ENCODE assay signal across 9 mouse cellular contexts in genomic region chr12:110277965-110278307, GRCm38 (mm10). TPM values are rescaled to one million over a fixed set of nuclear protein-coding genes. Genes with fewer than 3 reads are reported as not detected.
DNase-seq lines count a peak whose midpoint lies in the region; ATAC-seq and TF ChIP-seq lines count a peak whose summit lies in the region.
"Had no signal": no experiment of that assay in that cellular context is flagged by ENCODE, and none has a peak within 500 bp of the region (broad histone marks: within the 10 kb centered on the region; RNA-seq: fewer than 3 reads in every experiment).

No protein-coding gene starts in this region.

- whole genome bisulfite sequencing in hindbrain, embryonic 11.5 days, result under 1% methylated on average over 48 of the region's 58 CpGs
- under 1% methylated on average over 20 of the region's 58 CpGs for WGBS in limb, embryonic 14.5 days
- 1% methylated on average over 31 of the region's 58 CpGs for WGBS in midbrain, postnatal 0 days

- DNase-seq in Patski (ENCODE audit: low read depth, low spot score), result no peak
- peak; percentile 65 for DNase-seq in embryo, embryonic 11 days
- peak; percentile 55 for DNase-seq in hindbrain, embryonic 11.5 days (ENCODE audit: low spot score)
- no peak for DNase-seq in limb, embryonic 14.5 days (ENCODE audit: low spot score)
- DNase-seq in midbrain, postnatal 0 days (ENCODE audit: low spot score), result peak; percentile 10
- DNase-seq in MN1 (ENCODE audit: low spot score), result no peak
- DNase-seq in gastrocnemius, adult 8-10 months (ENCODE audit: low spot score in 2 of 2), result no peak

- peak overlapping the region; percentile 55 for H3K4me2 ChIP-seq in hindbrain, embryonic 11.5 days (replicated peaks; ENCODE audit: low read depth, low read length)
- peak overlapping the region; percentile 77 for H3K4me2 ChIP-seq in limb, embryonic 14.5 days (replicated peaks; ENCODE audit: low read depth, low read length, severe bottlenecking)
- peak overlapping the region; percentile 77 for H3K4me2 ChIP-seq in midbrain, postnatal 0 days (ENCODE audit: low read depth, low read length, poor library complexity, severe bottlenecking)

- H3K9me3 ChIP-seq in hindbrain, embryonic 11.5 days (ENCODE audit: control insufficient read depth, low read length), result no peaks in the 10 kb centered on the region
- H3K9me3 ChIP-seq in limb, embryonic 14.5 days (ENCODE audit: control insufficient read depth, low read length), result no peaks in the 10 kb centered on the region
- H3K9me3 ChIP-seq in midbrain, postnatal 0 days (ENCODE audit: low read length), result no peaks in the 10 kb centered on the region

- no peak for TF ChIP-seq POLR2A in limb, embryonic 14.5 days (IDR thresholded peaks at IDR 0.05; ENCODE audit: borderline replicate concordance, extremely low read depth, insufficient read depth, insufficient read length)

- POLR2A ChIA-PET in Patski (lab: Charles Lee), result interaction anchor here (0.7 to 1.3 kb wide), 3 partner anchors 22 to 109 kb away, joined by 3 read pairs; no protein-coding TSS in a partner anchor

- H3K4me3 ChIP-seq in hindbrain, embryonic 11.5 days (ENCODE audit: low read depth, low read length), result peak overlapping the region; percentile 36; the same call in 1 of the 2 replicates
- peak overlapping the region; percentile 43 for H3K4me3 ChIP-seq in limb, embryonic 14.5 days (replicated peaks; ENCODE audit: low read length)
- peak overlapping the region; percentile 46 for H3K4me3 ChIP-seq in midbrain, postnatal 0 days (ENCODE audit: low read depth, low read length)

- H3K27ac ChIP-seq in hindbrain, embryonic 11.5 days (ENCODE audit: low read depth, low read length), result no peak overlapping the region
- no peak overlapping the region for H3K27ac ChIP-seq in limb, embryonic 14.5 days (replicated peaks; ENCODE audit: low read depth, low read length)
- H3K27ac ChIP-seq in midbrain, postnatal 0 days (ENCODE audit: low read depth, low read length), result no peak overlapping the region

- no peaks in the 10 kb centered on the region for H3K27me3 ChIP-seq in Patski
- peaks cover 75% of the 10 kb centered on the region for H3K27me3 ChIP-seq in hindbrain, embryonic 11.5 days (ENCODE audit: control insufficient read depth, insufficient read depth, low read length)
- peaks cover 90% of the 10 kb centered on the region for H3K27me3 ChIP-seq in limb, embryonic 14.5 days (ENCODE audit: control insufficient read depth, insufficient read depth, low read length)
- peaks cover 77% of the 10 kb centered on the region for H3K27me3 ChIP-seq in midbrain, postnatal 0 days (ENCODE audit: insufficient read depth, low read length)

- no peak for TF ChIP-seq CTCF in Patski (IDR thresholded peaks at IDR 0.05)
- TF ChIP-seq CTCF in midbrain, postnatal 0 days (IDR thresholded peaks at IDR 0.05), result no peak

- in situ Hi-C loops in Patski (cut with MboI; ENCODE audit: low pct_unique_long_range_greater_than_20kb), result loop anchor here (10.0 kb wide), 1 partner anchor 243 kb away; no protein-coding TSS in a partner anchor

- CTCF ChIA-PET in Patski (lab: Charles Lee), result interaction anchor here (1.5 kb wide), 1 partner anchor 11 kb away, joined by 3 read pairs; no protein-coding TSS in a partner anchor

- H3K36me3 ChIP-seq in hindbrain, embryonic 11.5 days (ENCODE audit: control insufficient read depth, insufficient read depth, low read length), result no peaks in the 10 kb centered on the region
- no peaks in the 10 kb centered on the region for H3K36me3 ChIP-seq in limb, embryonic 14.5 days (ENCODE audit: control insufficient read depth, insufficient read depth, low read length)
- H3K36me3 ChIP-seq in midbrain, postnatal 0 days (ENCODE audit: insufficient read depth, low read length), result no peaks in the 10 kb centered on the region

- ATAC-seq in Patski, result peak; percentile 58
- no peak for ATAC-seq in hindbrain, embryonic 11.5 days (ENCODE audit: low FRiP score)
- peak; percentile 39; the same call in 1 of the 2 replicates for ATAC-seq in limb, embryonic 14.5 days (ENCODE audit: low FRiP score, low read depth)
- ATAC-seq in midbrain, postnatal 0 days (ENCODE audit: low FRiP score), result no peak
- no peak for ATAC-seq in inflammation-experienced regulatory T-cells, adult 6 months

- H3K9ac ChIP-seq in hindbrain, embryonic 11.5 days (ENCODE audit: low read depth, low read length), result no peak overlapping the region
- H3K9ac ChIP-seq in limb, embryonic 14.5 days (ENCODE audit: low read depth, low read length, severe bottlenecking), result peak overlapping the region; percentile 21; the same call in 1 of the 2 replicates
- H3K9ac ChIP-seq in midbrain, postnatal 0 days (replicated peaks; ENCODE audit: low read length, poor library complexity, severe bottlenecking), result no peak overlapping the region

- peaks cover 14% of the 10 kb centered on the region for H3K4me1 ChIP-seq in hindbrain, embryonic 11.5 days (replicated peaks; ENCODE audit: control insufficient read depth, insufficient read depth, low read length)
- peaks cover 7% of the 10 kb centered on the region; the same call in 1 of the 2 replicates for H3K4me1 ChIP-seq in limb, embryonic 14.5 days (ENCODE audit: control insufficient read depth, insufficient read depth, low read length)
- no peaks in the 10 kb centered on the region; the same call in 1 of the 2 replicates for H3K4me1 ChIP-seq in midbrain, postnatal 0 days (ENCODE audit: insufficient read depth, low read length)

RNA-seq across cellular contexts. Expression of gene Dio3, which starts 0.9 kb away (rescaled TPM):
- polyA plus RNA-seq in Patski (2021), result 23.8 TPM
- polyA plus RNA-seq in hindbrain, embryonic 11.5 days (2014; fragmentation: Nextera tagmentation; extraction: Ambion mirVana), result not detected in 2 replicates
- 6.9 and 8.2 TPM in 2 replicates for polyA plus RNA-seq in limb, embryonic 14.5 days (2012; rRNA removed)
- 0.54 and 0.59 TPM in 2 replicates for polyA plus RNA-seq in limb, embryonic 14.5 days (2014; fragmentation: Nextera tagmentation; extraction: Ambion mirVana)
- total RNA-seq in midbrain, postnatal 0 days (2014; rRNA removed), result 2.7 and 3.1 TPM in 2 replicates
- polyA plus RNA-seq in midbrain, postnatal 0 days (2015; fragmentation: Nextera tagmentation; extraction: Ambion mirVana), result 1.2 and 1.8 TPM in 2 replicates
- polyA plus RNA-seq in inflammation-experienced regulatory T-cells, adult 6 months (2017; shearing (Covaris generic)), result not detected
- total RNA-seq in gastrocnemius, adult 8-10 months (2022), result under 1 TPM in 2 of 4 experiments, not detected in 2; 0.24 to 0.36 TPM
- total RNA-seq: neutrophil, adult 5-6 weeks had no signal

Comparison
In these comparisons a context has a peak if more than half of its experiments do, and no peak if none do; other contexts are left out.
1. ATAC-seq: peak in Patski (single experiment) and limb, embryonic 14.5 days (single experiment); none in hindbrain, embryonic 11.5 days (single experiment), midbrain, postnatal 0 days (single experiment) and inflammation-experienced regulatory T-cells, adult 6 months (single experiment).
2. DNase-seq: peak in embryo, embryonic 11 days (single experiment), hindbrain, embryonic 11.5 days (single experiment) and midbrain, postnatal 0 days (single experiment); none in Patski (single experiment), limb, embryonic 14.5 days (single experiment), MN1 (single experiment) and gastrocnemius, adult 8-10 months (0 of 2).
3. Peak in every context shown above with its lines, with median percentiles within 50 percentile points of each other: H3K4me2 ChIP-seq and H3K4me3 ChIP-seq.